Mouse (Mus musculus) cerebellum, adult 9-11 months (tissue): ENCODE results near the gene Eci1.

ENCODE experiments used
- DNase-seq: peaks from one replicate; pipeline ENCODE4 v3.0.0; 2022

Gene Eci1

GRCm38 (mm10) chr17:24474557-24474956, 48.1 kb downstream of the Eci1 start:
- peak; percentile 57 for DNase-seq

GRCm38 (mm10) chr17:24475586-24475985, 49.1 kb downstream of the Eci1 start:
- no peak for DNase-seq

- peak; percentile 45 for DNase-seq
Measured at GRCm38 (mm10) chr17:24476022-24476776, 49.8 kb downstream of the Eci1 start.

GRCm38 (mm10) chr17:24477053-24477984, 50.9 kb downstream of the Eci1 start:
- no peak for DNase-seq

- peak; percentile 76 for DNase-seq
Measured at GRCm38 (mm10) chr17:24477985-24478600, 51.7 kb downstream of the Eci1 start.

- peak; percentile 97 for DNase-seq
Measured at GRCm38 (mm10) chr17:24478663-24479380, 52.4 kb downstream of the Eci1 start, which contains the start of gene Mlst8. TSS of gene Mlst8 (minus strand) at chr17:24479078.

GRCm38 (mm10) chr17:24479431-24479830, 53.0 kb downstream of the Eci1 start:
- DNase-seq = no peak

- DNase-seq = peak; percentile 58
Measured at GRCm38 (mm10) chr17:24480201-24480826, 53.9 kb downstream of the Eci1 start.

GRCm38 (mm10) chr17:24481027-24481815, 54.8 kb downstream of the Eci1 start:
- DNase-seq = no peak

- no peak for DNase-seq
Measured at GRCm38 (mm10) chr17:24483495-24483894, 57.1 kb downstream of the Eci1 start.

GRCm38 (mm10) chr17:24485090-24485860, 58.8 kb downstream of the Eci1 start:
- no peak for DNase-seq

- DNase-seq = peak; percentile 80
Measured at GRCm38 (mm10) chr17:24488186-24488661, 61.8 kb downstream of the Eci1 start, which contains the start of gene Caskin1. TSS of gene Caskin1 (plus strand) at chr17:24488601.

- DNase-seq = peak; percentile 76
Measured at GRCm38 (mm10) chr17:24488662-24489264, 62.3 kb downstream of the Eci1 start.
